Mouse (Mus musculus) MN1 (cell line): Measurements from ENCODE around the gene Dgki.

ENCODE experiments used
- DNase-seq: peaks from one replicate; pipeline ENCODE4 v3.0.0-alpha.2; 2016; ENCODE audit warnings: low spot score

Gene Dgki

DNA sequence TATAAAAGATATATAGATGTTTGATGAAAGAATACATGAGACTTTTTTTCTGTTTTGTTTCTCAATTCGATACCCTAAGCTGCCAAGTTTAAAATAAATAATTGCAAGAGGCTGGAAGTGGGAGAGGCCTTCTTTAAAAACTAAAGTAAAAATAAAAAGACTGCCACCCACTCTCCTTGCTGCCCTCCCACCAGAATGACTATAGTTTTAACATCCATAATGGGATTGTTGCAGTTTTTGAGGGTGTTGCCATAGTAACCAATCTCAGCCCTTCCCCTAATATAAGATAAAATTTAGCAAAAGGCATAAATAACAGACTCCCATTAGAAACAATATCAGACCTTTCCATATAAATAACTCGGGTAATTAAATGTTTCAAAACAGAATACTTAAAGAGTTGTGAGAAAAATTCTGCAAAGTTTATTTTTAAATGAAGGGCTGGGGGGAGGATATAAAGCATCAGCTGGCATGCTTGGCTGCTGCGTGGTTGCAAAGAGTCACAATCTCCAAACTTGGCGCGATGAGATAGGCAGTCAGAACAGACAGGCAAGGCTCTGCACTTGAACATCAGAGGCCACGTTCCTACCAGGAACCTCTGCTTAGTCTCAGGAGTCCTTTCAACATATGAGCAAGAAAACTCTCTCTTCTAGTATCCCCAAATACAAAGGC, 57.8 kb downstream of the Dgki start:
- DNase-seq: no peak

DNA sequence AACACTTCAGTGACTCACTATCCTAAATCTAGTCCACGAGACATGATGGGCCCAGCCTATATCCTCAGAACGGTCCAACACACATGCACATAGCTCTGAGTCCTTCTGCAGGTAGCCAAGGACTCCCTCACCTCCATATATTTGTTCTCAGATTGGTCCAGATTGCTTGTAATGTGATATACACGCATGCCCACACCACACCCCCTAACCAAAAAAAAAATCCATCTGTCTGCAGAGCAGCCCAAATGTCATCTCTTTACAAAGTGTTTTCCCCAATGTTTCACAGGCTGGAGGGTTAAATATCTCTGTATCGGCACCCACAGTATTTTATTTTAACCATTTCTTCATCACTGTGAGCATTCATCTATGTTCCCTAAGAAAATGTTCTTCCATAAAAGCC, 58.5 kb downstream of the Dgki start:
- no peak for DNase-seq

DNA sequence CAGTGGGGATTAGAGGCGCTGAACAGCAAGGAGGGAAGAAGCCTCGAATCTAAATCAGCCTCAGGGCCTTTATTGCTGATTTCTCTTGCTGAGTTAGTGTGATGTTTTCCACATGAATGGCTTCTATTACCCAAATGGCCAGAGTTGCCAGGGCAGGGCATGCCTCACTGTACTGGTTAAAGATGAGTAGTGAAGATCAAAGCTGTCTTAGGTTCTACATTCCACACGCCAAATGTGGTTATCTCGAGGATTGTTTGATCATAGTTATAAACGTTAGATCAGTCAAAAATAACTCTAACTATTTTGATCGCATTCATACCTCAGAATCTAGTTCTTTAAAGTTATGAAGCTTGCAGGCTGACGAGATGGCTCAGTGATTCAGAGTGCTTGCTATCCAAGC, 59.8 kb downstream of the Dgki start:
- no peak for DNase-seq

DNA sequence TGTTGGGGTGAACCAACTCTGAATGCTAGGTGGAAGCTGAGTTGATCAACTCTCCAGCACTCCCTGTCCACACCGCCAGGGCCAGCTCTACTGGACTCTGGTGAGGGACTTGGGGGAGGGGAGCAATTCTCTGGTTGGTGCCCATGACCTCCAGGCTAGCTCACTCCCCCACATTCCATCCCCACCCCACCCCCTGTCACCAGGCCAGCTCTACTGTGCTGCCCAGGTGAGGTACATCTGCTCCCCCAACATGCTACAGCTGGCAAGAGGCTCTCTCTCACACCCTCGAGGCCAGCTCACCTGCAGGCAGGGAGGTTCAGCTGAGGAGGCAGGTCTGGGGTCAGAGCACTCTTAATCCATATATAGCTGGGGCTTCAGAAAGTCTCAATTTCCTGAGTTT, 63.1 kb downstream of the Dgki start:
- DNase-seq: no peak

DNA sequence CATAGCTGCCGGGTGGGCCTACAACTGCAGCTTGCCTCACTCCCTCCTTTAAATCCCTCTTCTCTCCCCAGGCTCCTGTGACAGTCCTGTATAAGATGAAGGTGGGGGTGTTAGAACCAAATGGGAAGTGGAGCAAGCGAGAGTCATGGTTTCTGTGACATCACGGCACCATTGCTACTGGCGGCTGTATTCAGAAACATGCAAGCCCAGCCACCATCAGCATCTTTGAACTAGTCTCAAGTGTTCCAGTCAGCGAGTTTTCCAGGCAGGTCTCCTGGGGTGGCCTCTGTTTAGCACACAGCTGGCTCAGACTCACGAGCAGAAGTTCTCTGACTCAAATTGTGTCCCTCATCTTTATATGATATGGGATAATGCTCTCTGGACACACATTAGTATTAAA, 68.8 kb downstream of the Dgki start:
- DNase-seq: no peak

DNA sequence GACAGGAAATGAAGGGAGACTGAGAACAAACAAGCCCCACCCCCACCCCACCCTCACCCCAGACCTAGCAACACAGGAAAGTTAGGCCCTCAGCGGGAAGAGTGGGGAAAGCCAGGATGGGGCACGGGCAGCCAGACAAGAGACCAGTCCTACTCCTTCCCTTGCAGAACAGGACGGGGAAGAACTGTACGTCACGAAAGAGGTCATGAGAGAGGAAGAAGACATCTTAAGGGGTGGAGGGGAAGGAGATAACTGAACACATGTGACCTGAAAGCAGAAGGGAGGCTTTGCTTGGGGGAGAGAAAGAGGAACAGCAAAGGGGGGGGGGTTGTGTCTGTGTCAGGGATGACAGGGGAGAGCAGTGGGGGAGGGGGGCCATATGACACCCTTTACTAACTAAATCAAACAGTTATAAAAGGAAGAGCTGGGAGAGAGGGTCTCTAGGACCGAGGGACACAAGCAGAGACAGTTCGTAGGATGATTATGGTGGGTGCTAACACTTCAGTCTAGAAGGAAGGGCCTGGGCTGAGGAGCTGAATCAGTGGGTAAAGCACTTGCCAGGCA, 77.0 kb downstream of the Dgki start:
- DNase-seq: no peak

DNA sequence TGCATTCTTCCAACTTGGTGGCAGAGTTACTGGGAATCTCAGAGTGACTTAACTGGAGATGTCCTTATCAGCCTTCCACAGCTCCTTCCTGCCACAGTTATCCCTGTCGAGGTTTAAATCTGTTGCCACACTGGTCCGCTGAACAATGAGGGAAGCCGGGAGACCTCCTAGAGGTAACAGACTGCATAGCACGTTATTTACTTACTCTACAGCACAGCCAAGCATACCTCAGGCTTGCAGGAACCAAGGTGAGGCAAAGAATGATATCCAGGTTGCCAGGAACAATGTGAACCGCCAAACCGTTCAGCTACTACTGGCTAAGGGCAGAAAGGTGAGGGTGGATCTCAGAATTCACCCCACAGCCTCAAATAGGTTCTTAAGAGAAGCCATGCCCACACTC, 78.0 kb downstream of the Dgki start:
- DNase-seq: no peak

DNA sequence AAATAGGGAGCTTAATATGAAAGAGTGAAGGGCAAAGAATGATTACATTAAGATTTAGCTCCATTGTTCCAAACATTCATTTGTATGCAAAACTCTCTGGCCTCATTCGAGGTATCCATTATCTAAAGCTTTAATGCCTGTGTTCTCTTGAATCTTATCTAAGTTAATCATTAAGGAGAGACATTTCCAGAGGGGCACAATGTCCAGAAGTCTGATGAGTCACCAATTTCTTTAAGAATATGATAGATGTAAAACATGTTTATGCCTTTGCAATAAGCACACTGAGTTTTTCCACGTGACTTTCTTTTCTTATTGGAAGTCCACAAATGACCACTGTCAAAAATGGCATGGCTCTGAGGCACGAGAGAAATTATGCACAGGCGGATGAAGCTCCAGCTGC, 80.9 kb downstream of the Dgki start:
- peak; percentile 10 for DNase-seq

DNA sequence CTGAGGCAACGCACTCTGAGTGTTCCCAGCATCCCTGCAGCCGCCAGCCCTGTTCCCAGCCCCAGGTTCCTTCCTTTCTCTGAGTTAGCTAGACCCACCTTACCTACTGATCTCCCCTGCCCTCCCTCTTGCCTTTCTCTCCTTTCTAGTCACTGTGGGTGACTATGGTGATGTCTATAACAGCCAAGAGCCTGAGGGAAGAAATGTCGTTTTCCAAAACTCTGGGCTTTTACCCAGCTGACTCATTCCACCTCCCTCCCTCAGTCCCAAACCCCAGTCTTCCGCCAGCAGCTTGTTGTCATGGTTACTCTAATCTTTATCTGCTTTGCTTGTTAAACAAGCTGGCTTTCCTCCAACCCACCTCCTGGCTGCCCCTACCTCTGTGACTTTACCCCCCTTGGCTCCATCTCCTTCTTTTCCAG, 83.6 kb downstream of the Dgki start:
- DNase-seq: peak; percentile 36

DNA sequence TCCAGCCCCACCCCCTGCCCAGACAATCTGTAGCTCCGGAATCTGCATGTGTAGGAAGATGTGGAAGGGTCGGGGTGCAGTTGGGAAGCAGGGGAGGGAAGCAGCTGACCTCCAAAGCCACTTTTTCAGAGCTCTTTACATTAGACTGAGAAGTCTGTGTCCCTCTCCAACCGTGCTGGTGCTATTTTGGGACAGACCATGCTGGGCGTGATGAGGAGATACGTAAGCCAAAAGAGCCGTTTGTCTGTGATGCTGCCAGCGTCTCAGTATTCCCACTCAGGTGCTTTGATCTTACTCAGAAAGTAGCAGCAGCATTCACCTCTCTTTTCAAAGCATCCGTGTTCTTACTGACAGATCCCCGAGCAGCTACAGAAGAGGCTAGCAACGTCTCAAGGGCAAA, 84.3 kb downstream of the Dgki start:
- DNase-seq: no peak

DNA sequence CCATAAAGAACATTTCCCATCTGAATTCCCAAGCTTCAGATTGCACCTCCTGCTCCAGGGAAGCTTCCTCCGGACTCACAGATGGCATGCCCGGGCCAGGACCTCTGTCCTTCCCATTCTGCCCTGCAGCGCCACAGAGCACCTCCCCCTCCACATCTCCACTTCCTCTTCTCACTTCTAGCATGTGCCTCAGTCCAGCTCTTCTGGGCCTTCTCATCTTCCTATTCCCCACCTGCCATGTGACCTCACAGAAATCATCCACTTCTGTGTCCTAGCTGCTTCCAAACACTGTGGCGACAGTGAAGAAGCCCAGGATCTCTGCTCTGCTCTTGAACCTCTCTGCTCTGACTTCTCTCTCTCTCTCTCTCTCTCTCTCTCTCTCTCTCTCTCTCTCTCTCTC, 87.1 kb downstream of the Dgki start:
- no peak for DNase-seq

DNA sequence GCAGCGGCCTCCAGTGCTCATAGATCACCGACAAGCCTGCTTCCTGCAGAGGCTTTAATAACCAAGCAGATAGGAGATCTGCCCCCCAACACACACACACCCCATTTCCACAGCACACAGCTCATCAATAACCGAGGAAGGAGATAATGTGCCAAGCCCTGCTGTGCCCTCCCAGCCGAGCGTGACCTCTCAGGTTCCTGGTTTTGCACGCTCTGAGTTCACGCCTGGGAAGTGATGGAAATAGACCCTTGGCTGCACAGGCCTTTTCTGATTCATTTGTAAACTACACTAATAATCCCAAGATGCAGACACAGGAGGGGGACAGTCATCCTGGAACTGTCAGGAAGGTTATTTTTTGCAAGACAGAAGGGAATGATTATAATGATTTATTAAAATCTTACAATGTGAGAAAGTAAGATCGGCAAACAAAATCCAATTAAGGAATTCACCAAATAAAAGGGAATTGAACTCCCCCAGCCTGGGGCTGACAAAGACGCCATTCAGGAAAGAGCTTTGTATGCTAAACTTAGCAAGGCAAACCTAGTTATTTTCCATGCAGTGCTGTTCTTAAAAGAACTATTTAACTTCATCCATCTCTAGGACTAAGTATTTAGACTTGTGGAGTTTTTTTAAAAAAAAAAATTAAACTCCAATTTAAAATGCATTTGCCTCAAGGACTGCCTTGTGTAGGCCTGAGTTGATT, 88.3 kb downstream of the Dgki start:
- DNase-seq: no peak

DNA sequence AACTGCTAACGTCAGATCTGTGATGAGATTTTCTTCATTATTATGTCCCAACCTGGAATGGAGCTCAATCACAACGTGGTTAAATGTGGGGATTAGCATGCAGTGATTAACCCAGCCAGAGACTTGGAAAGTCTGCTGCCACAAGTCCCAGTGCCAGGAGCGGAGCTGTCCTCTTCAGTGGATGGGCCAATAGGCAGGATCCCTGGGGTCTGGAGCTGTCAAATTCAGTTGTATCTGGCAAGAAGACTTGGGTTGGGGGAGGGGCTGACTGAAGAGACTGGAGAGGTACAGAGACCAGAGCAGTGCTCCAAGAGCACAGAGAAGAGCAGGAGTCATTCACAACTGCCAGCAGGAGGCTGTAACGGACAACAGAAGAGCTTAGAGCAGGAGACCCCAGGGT, 97.1 kb downstream of the Dgki start:
- no peak for DNase-seq

DNA sequence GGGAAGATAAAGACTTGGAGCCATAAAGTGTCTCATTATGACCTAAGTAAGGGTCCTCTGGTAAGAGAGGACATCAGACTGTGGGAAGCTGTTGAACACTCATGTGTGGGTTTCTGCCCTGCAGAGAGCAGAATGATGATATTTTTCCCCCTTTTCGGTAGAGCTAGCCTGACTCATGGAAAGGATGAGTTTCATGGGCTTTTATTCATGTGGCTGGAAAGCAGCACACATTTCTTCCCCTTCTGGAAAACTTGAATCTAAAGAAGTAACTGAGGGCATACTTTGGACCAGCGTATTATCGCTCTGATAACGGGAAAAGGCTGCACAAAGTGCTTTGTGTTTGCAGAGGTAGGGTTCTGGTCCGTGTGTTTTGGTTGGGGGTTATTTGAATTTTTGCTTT, 99.1 kb downstream of the Dgki start:
- no peak for DNase-seq

DNA sequence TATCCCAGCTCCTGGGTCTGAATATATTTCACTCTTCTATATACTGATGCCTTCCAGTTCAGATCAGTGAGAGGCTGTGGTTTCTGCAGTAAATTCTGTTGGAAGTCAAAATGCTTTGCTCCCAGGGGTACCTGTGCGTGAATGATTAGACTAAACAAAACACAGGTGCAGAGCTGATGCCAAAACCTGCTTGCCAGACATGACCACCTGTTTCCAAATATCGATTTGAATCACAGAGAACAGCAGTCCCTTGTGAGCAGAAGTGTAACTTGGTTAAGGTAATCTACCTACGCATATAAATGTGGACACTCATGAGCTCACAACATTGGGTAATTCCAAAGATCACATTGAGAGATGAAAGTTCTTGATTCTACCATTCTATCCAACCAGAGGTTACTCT, 100.5 kb downstream of the Dgki start:
- DNase-seq: no peak

DNA sequence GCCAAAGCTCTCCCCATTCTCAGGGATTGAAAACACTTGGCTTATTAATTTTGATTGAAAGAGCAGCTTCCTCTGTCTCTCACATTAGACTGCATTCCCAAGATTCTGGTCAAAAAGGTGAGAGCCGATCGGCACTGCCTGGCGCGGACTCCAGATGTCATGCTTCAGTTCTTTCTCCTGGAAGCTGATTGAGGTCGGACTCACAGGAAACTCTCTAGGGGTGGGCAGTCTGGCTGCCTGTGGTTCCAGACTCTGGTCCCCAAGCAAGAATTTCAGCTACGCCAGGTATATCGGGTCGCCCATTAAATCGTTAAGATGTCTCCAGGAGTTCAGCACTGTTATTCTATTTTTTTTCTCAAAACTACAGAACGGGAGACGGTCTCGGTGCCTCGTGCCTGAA, 102.2 kb downstream of the Dgki start:
- no peak for DNase-seq

DNA sequence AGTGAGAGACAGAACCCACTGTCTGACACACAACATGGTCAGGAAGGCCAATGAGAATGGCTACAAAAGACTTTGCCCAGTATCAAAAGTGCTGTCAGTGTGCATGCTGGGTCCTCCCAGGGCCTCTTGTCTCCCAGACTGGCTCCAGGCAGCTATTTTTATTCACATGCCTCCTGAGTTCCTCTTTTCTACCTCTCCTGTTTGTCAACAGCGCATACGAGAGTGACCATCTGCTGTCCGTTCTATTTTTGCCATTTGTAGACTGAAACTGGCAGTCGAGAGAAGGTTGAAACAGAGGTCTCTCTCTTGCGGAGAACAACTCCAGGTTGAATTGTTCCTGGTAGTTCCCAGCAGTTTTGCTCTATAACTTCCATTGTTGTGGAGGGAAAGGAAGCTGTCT, 103.1 kb downstream of the Dgki start:
- no peak for DNase-seq

DNA sequence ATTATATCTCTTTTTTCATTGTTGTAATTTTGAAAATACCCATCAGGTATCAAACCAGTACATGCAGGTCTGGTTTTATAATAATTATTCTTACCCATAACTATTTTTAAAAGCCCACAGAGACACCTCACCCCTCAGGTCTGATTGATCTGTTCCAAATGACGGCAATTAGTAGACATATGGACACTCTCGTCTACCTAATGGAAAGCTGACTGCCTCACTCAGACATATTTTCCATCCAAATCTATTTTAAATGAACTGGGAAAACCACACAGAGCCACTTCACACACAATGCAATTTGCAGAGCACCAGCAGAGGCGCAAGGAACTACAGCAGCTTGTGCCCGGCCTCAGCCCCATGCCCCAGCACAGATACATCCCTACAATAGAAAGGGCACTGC, 104.2 kb downstream of the Dgki start:
- DNase-seq: no peak

DNA sequence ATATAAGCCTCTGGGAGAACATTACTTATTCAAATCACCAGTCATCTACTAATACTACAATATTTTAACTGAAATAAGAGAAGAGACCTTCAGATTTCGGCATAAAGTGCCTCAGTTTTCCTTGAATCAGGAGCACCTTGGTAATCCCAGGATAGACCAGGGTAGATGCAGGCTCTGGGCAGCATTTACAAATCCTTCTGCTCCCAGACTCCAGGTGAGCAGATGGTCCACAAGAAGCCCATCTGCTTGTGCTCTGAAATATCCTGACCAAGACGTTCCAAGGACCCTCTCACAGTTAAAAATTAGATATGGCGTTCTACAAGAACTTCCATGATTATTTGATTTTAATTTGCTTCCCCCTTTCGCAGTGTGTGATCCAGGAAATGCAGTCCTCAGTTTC, 118.0 kb downstream of the Dgki start:
- DNase-seq: no peak

DNA sequence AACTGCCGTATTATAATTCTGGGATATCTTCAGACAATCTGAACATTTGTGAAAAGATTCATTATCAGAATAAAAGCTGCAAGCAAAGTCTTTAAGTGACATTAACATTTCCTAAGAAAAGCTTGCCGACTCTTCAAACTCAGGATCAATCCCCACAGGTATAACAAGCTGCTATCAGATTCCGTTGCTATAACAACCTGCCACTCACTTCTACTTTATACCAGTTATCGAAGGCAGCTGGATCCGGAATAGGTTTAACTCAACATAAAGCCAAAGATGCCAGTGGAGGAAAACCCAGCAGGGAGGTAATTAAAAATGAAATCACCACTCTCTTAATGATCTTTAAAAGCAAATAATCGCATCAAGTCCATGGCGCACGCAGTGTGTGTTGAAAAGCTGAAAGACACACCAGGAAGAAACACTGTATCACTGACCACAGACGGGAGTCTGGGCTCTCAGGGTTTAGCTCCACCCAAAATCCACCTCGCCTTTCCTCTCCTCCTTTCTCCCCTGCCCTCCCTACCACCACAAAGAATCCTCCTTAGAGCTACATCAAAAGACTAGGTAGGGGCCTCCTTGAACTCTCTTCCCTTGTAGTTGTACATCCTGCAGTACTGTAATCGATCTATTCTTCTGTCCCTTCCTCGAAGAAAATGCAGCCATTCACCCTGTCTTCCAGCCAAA, 128.7 kb downstream of the Dgki start:
- peak; percentile 14 for DNase-seq

DNA sequence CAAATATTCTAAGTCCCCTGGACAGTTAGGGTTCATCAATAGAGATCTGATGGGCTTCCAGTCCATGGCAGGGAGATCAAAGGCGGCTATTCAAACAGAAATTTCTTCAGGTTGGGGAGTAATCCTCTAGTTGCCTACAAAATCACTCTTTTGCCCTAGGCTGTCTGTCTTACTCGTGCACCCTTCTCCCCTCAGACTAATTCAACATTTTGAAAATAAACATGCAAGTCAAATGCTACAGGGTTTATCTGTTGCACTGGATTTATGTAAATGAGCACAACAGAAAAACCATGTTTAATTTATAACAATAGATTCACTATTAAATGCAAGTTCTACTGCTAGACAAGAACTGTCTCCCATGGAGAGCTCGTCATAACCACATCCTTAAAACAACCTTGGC, 141.1 kb downstream of the Dgki start:
- DNase-seq: no peak

DNA sequence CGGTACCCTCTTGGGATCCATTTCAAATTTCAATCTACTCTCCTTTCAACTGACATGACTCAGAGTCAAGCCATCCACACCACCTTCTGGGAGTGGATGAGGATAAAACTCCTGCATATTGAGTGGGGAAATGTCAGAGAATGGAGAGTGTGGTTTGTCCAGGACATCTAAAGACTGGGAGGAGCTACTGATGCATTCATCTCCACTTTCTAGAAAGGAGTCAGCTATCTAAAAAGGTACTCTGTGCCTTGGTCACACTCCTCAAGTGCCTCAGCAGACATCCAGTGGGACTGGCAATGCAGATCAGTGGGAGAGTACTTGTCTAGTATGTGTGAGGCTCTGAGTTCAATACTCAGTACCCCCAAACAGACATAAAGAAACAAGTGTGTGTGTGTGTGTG, 145.9 kb downstream of the Dgki start:
- DNase-seq: no peak

DNA sequence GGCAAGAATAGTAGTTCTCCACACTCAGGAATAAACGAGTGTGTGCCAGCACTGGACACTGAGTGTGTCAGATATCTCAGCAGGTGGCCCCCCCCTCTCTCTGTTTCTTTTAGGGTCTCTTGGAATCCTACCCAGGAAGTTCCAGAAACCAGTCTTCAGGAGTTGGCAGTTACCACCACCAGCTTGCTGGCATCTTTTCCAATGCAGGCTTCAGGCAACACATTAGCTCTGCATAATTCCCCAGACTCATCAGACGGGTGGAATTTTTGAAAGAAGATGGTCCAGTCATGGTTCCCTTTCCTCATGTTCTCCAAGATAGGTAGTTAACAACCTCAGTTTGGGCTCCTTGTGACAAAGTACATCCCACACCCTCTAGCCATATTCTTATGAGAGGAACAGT, 149.5 kb downstream of the Dgki start:
- no peak for DNase-seq
